Mouse (Mus musculus) stomach, postnatal 0 days (tissue): ENCODE data around the gene Sult6b1.

Source experiments
- CTCF ChIP-seq: IDR thresholded peaks from 2 replicates; pipeline ENCODE4 v1.5.1; 2016; ENCODE audit warnings: antibody characterized with exemption, low read depth, mild to moderate bottlenecking, moderate library complexity
- EP300 ChIP-seq: optimal IDR thresholded peaks from 2 replicates; pipeline ENCODE3; 2016; ENCODE audit warnings: antibody characterized with exemption

DNA sequence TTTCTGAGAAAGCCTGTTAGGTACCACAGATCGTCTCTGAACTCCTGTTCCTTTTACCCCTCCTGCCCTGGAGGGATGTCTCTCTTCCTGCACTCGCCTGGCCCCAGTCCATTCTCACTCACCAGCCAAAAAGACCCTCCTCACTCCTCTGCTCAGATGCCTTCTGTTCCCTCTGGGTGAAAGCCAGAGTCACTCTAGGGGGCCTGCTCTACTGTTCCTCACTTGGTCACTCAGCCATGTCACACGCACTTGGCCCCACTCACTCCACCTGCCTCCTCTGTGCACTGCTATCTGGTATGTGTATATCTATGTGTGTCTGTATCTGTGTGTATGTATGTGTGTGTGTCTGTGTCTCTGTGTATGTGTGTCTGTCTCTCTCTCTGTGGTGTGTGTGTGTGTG is 17.6 kb downstream of the Sult6b1 start:
- TF ChIP-seq CTCF (no peak), EP300 (no peak)
